Mouse (Mus musculus) E14TG2a.4 (cell line): ENCODE measurements around the gene 2010111I01Rik.

ENCODE experiments used
- CTCF ChIP-seq: conservative IDR thresholded peaks from 2 replicates; pipeline ENCODE4 v1.5.1; 2014; ENCODE audit warnings: low read length
- POU5F1 ChIP-seq: IDR thresholded peaks from 2 replicates; pipeline ENCODE4 v1.6.1; 2014; ENCODE audit warnings: low read length, borderline replicate concordance

DNA sequence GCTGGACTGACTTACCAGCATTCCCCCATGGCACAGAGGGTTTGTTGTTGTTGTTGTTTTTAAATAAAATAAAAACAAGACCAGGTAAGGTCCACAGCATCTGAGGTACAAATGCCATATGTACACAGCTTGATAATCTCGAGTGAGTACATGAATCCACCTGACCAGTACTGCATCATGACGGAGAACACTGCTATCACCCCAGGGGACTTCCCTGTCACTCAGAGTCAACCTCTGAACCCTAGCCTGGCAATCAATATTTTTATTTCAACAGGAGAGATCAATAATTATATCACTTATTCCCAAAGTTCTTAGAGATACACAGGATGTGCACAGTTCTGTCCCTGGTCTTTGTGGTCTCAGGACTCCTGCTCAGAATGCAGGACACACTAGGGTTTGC is 361.3 kb downstream of the 2010111I01Rik start:
- TF ChIP-seq CTCF (no peak), POU5F1 (no peak)
